In genomic region chr9:31577066-31577465, GRCm38 (mm10) we compare ENCODE assay signal across 11 mouse cellular contexts.
DNase-seq lines count a peak whose midpoint lies in the region; ATAC-seq and TF ChIP-seq lines count a peak whose summit lies in the region.
"Had no signal": no experiment of that assay in that cellular context is flagged by ENCODE, and none has a peak within 500 bp of the region (broad histone marks: within the 10 kb centered on the region; RNA-seq: fewer than 3 reads in every experiment).

No protein-coding gene starts in this region.

- no peaks in the 10 kb centered on the region for H3K4me1 ChIP-seq in forebrain, embryonic 14.5 days (ENCODE audit: control insufficient read depth, insufficient read depth, low read length)
- no peaks in the 10 kb centered on the region for H3K4me1 ChIP-seq in forebrain, embryonic 10.5 days
- no peaks in the 10 kb centered on the region for H3K4me1 ChIP-seq in forebrain, embryonic 11.5 days (replicated peaks; ENCODE audit: control insufficient read depth, insufficient read depth, low read length)
- H3K4me1 ChIP-seq: embryonic facial prominence, embryonic 15.5 days; heart, embryonic 13.5 days had no signal

- no peaks in the 10 kb centered on the region for H3K36me3 ChIP-seq in forebrain, embryonic 14.5 days (ENCODE audit: control insufficient read depth, insufficient read depth, low read length)
- no peaks in the 10 kb centered on the region for H3K36me3 ChIP-seq in forebrain, embryonic 10.5 days (replicated peaks)
- no peaks in the 10 kb centered on the region for H3K36me3 ChIP-seq in forebrain, embryonic 11.5 days (ENCODE audit: control insufficient read depth, insufficient read depth, low read length)
- H3K36me3 ChIP-seq: embryonic facial prominence, embryonic 15.5 days; heart, embryonic 13.5 days had no signal

- H3K27me3 ChIP-seq in forebrain, embryonic 14.5 days (replicated peaks; ENCODE audit: control insufficient read depth, insufficient read depth, low read length), result no peaks in the 10 kb centered on the region
- H3K27me3 ChIP-seq in forebrain, embryonic 10.5 days (ENCODE audit: poor library complexity, severe bottlenecking), result no peaks in the 10 kb centered on the region
- no peaks in the 10 kb centered on the region for H3K27me3 ChIP-seq in forebrain, embryonic 11.5 days (ENCODE audit: control insufficient read depth, insufficient read depth, low read length)
- H3K27me3 ChIP-seq: embryonic facial prominence, embryonic 15.5 days had no signal

- no peak overlapping the region for H3K27ac ChIP-seq in forebrain, embryonic 14.5 days (ENCODE audit: low read depth, low read length)
- H3K27ac ChIP-seq in forebrain, embryonic 10.5 days, result no peak overlapping the region
- H3K27ac ChIP-seq in left cerebral cortex, adult 2 months, result no peak overlapping the region
- H3K27ac ChIP-seq in forebrain, embryonic 11.5 days (ENCODE audit: low read depth, low read length), result no peak overlapping the region
- H3K27ac ChIP-seq: embryonic facial prominence, embryonic 15.5 days; heart, embryonic 13.5 days had no signal

- no peak overlapping the region for H3K9ac ChIP-seq in forebrain, embryonic 14.5 days (ENCODE audit: low read length)
- H3K9ac ChIP-seq in forebrain, embryonic 11.5 days (ENCODE audit: low read length), result no peak overlapping the region
- H3K9ac ChIP-seq: embryonic facial prominence, embryonic 15.5 days; heart, embryonic 13.5 days had no signal

- peak; percentile 55 for TF ChIP-seq CTCF in left cerebral cortex, adult 2 months (IDR thresholded peaks at IDR 0.05)

- no peaks in the 10 kb centered on the region for H3K9me3 ChIP-seq in forebrain, embryonic 14.5 days (replicated peaks; ENCODE audit: control insufficient read depth, low read length)
- no peaks in the 10 kb centered on the region for H3K9me3 ChIP-seq in forebrain, embryonic 10.5 days
- no peaks in the 10 kb centered on the region for H3K9me3 ChIP-seq in forebrain, embryonic 11.5 days (ENCODE audit: control insufficient read depth, low read length)
- H3K9me3 ChIP-seq: embryonic facial prominence, embryonic 15.5 days; heart, embryonic 13.5 days had no signal

- no peak for ATAC-seq in forebrain, embryonic 14.5 days
- no peak for ATAC-seq in forebrain, embryonic 11.5 days (replicated peaks; ENCODE audit: low FRiP score)
- no peak for ATAC-seq in erythroblast, adult 5-6 weeks (replicated peaks; ENCODE audit: low FRiP score, poor library complexity, severe bottlenecking)

- intact Hi-C loops in left cerebral cortex, adult 2 months (cut with DNase I), result loop anchor here (2.0 kb wide), 1 partner anchor 348 kb away; no protein-coding TSS in a partner anchor
- intact Hi-C loops in left cerebral cortex, postnatal 4 days (cut with DNase I), result loop anchor here (10.0 kb wide), 1 partner anchor 178 kb away; no protein-coding TSS in a partner anchor
- intact Hi-C loops in left cerebral cortex, postnatal 25 days (cut with DNase I), result loop anchor here (2.0 to 5.0 kb wide), 2 partner anchors 336 to 350 kb away; partner anchors contain the start of gene Barx2

- 82% methylated on average over 7 of the region's 7 CpGs for WGBS in forebrain, embryonic 14.5 days
- 77% methylated on average over 7 of the region's 7 CpGs for WGBS in forebrain, embryonic 10.5 days
- WGBS in forebrain, embryonic 11.5 days, result 72% methylated on average over 7 of the region's 7 CpGs

- H3K4me3 ChIP-seq in forebrain, embryonic 14.5 days (ENCODE audit: low read depth, low read length), result no peak overlapping the region
- H3K4me3 ChIP-seq in forebrain, embryonic 10.5 days, result no peak overlapping the region
- H3K4me3 ChIP-seq in left cerebral cortex, adult 2 months, result no peak overlapping the region
- H3K4me3 ChIP-seq in forebrain, embryonic 11.5 days (ENCODE audit: low read depth, low read length), result no peak overlapping the region
- H3K4me3 ChIP-seq: embryonic facial prominence, embryonic 15.5 days; heart, embryonic 13.5 days had no signal

- H3K4me2 ChIP-seq in forebrain, embryonic 14.5 days (ENCODE audit: low read length), result no peak overlapping the region
- no peak overlapping the region for H3K4me2 ChIP-seq in forebrain, embryonic 11.5 days (ENCODE audit: low read depth, low read length, severe bottlenecking)
- H3K4me2 ChIP-seq: embryonic facial prominence, embryonic 15.5 days; heart, embryonic 13.5 days had no signal

- DNase-seq in forebrain, embryonic 14.5 days (ENCODE audit: low spot score), result peak; percentile 7
- DNase-seq in forebrain, embryonic 10.5 days (ENCODE audit: extremely low spot score, low spot score), result no peak
- DNase-seq in left cerebral cortex, adult 2 months (ENCODE audit: extremely low spot score in 1 of 2, low spot score in 2 of 2), result peak; percentile 13 to 38
- DNase-seq in left cerebral cortex, postnatal 4 days, result no peak
- peak; percentile 6 for DNase-seq in NIH3T3 (ENCODE audit: low read depth)
- DNase-seq in left cerebral cortex, postnatal 25 days (ENCODE audit: low spot score in 2 of 2), result peak; percentile 34 to 64
- no peak for DNase-seq in forebrain, embryonic 11.5 days (ENCODE audit: low spot score)
- DNase-seq: lung, adult 2 months had no signal

Comparison
In these comparisons a context has a peak if more than half of its experiments do, and no peak if none do; other contexts are left out.
1. DNase-seq: peak in forebrain, embryonic 14.5 days (single experiment), left cerebral cortex, adult 2 months (2 of 2), NIH3T3 (single experiment) and left cerebral cortex, postnatal 25 days (2 of 2); none in forebrain, embryonic 10.5 days (single experiment), left cerebral cortex, postnatal 4 days (single experiment) and forebrain, embryonic 11.5 days (single experiment).